ENCODE assay signal across 8 mouse cellular contexts in the genomic region with DNA sequence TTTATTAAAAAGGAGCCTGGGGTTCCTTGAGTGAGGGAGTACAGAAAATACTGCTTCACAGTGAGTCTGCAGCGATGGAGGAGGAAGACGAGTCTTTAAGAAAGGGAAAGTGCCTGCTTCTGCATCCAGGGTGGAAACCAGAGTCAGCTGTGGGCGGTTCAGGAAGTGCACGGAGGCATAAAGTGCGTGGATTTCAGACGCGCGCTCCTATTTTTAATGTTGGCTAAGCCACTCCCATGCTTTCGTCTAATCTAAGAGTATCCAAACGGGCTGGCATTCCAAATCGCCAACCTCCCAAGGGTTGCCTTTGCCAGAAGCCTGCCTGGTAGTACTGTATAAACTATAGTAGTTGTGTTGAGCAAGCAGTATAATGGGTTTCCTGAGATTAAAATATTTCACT. TPM values are rescaled to one million over a fixed set of nuclear protein-coding genes. Genes with fewer than 3 reads are reported as not detected.
A peak's percentile ranks its signal among the peaks of the same experiment; 100 is the strongest.
DNase-seq lines count a peak whose midpoint lies in the region; ATAC-seq and TF ChIP-seq lines count a peak whose summit lies in the region.

No protein-coding gene starts in this region.

- 30% methylated on average over 11 of the region's 11 CpGs for WGBS in heart, embryonic 11.5 days (ENCODE audit: insufficient replicate concordance)
- WGBS in kidney, adult 2 months, result 25% methylated on average over 11 of the region's 11 CpGs
- 15% methylated on average over 11 of the region's 11 CpGs for WGBS in liver, embryonic 13.5 days (ENCODE audit: insufficient replicate concordance)

- no peaks in the 10 kb centered on the region for H3K27me3 ChIP-seq in heart, embryonic 11.5 days (ENCODE audit: control insufficient read depth, insufficient read depth, low read length)
- no peaks in the 10 kb centered on the region for H3K27me3 ChIP-seq in kidney, adult 2 months (replicated peaks; ENCODE audit: control insufficient read depth, insufficient read depth, low read length)
- H3K27me3 ChIP-seq in liver, embryonic 13.5 days, result no peaks in the 10 kb centered on the region

- H3K9ac ChIP-seq in heart, embryonic 11.5 days (ENCODE audit: low read depth, low read length), result 0 out of 2 replicates have a peak overlapping the region, but pooled peaks have one; percentile 4
- H3K9ac ChIP-seq in liver, embryonic 13.5 days, result no peak overlapping the region; the same call in 1 of the 2 replicates

- no peak for TF ChIP-seq CTCF in kidney, adult 2 months (conservative IDR thresholded peaks at IDR 0.05; ENCODE audit: insufficient read depth, insufficient read length, low read depth, low read length)

- peaks cover 9% of the 10 kb centered on the region for H3K4me1 ChIP-seq in heart, embryonic 11.5 days (ENCODE audit: control insufficient read depth, insufficient read depth, low read length)
- H3K4me1 ChIP-seq in kidney, adult 2 months (ENCODE audit: control insufficient read depth, insufficient read depth, low read length), result no peaks in the 10 kb centered on the region
- peaks cover 27% of the 10 kb centered on the region for H3K4me1 ChIP-seq in liver, embryonic 13.5 days (replicated peaks)

- TF ChIP-seq POLR2A in kidney, adult 2 months (IDR thresholded peaks at IDR 0.05; ENCODE audit: low read depth, low read length), result no peak

- H3K9me3 ChIP-seq in heart, embryonic 11.5 days (replicated peaks; ENCODE audit: control insufficient read depth, low read length), result no peaks in the 10 kb centered on the region
- no peaks in the 10 kb centered on the region for H3K9me3 ChIP-seq in liver, embryonic 13.5 days (replicated peaks)

- 0 out of 2 replicates have a peak overlapping the region, but pooled peaks have one; percentile 4 for H3K4me3 ChIP-seq in heart, embryonic 11.5 days (ENCODE audit: low read depth, low read length)
- H3K4me3 ChIP-seq in kidney, adult 2 months (ENCODE audit: insufficient read depth, low read depth, low read length), result peak overlapping the region; percentile 19; the same call in 1 of the 2 replicates
- H3K4me3 ChIP-seq in liver, embryonic 13.5 days (replicated peaks), result peak overlapping the region; percentile 29

- no peak for ATAC-seq in heart, embryonic 11.5 days (replicated peaks; ENCODE audit: insufficient number of reproducible peaks, low FRiP score, low TSS enrichment)
- ATAC-seq in liver, embryonic 13.5 days (ENCODE audit: low read depth), result no peak
- peak; percentile 62; the same call in 1 of the 2 replicates for ATAC-seq in monocyte, adult 5-6 weeks (replicated peaks; ENCODE audit: insufficient number of reproducible peaks, low FRiP score, low TSS enrichment, poor library complexity, severe bottlenecking)

- no peak overlapping the region for H3K27ac ChIP-seq in heart, embryonic 11.5 days (ENCODE audit: low read depth, low read length)
- no peak overlapping the region for H3K27ac ChIP-seq in kidney, adult 2 months (ENCODE audit: insufficient read depth, low read depth, low read length)
- H3K27ac ChIP-seq in liver, embryonic 13.5 days, result no peak overlapping the region

- no peaks in the 10 kb centered on the region for H3K36me3 ChIP-seq in heart, embryonic 11.5 days (ENCODE audit: control insufficient read depth, insufficient read depth, low read length)
- no peaks in the 10 kb centered on the region for H3K36me3 ChIP-seq in kidney, adult 2 months (ENCODE audit: control insufficient read depth, insufficient read depth, low read length)
- no peaks in the 10 kb centered on the region for H3K36me3 ChIP-seq in liver, embryonic 13.5 days

- DNase-seq in T-cell, adult 2 months (ENCODE audit: low spot score), result peak; percentile 25
- DNase-seq in embryo, embryonic 10 days (ENCODE audit: low spot score), result peak; percentile 27
- DNase-seq in kidney, adult 2 months, result peak; percentile 35
- no peak for DNase-seq in liver, embryonic 13.5 days
- DNase-seq in thymus, postnatal 4 days, result peak; percentile 58
- DNase-seq in cerebellum, postnatal 25 days, result no peak

- peak overlapping the region; percentile 39 for H3K4me2 ChIP-seq in heart, embryonic 11.5 days
- H3K4me2 ChIP-seq in liver, embryonic 13.5 days, result peak overlapping the region; percentile 54

RNA-seq across cellular contexts. Expression of a gene that starts 50.4 kb away (rescaled TPM):
- 202 and 207 TPM in 2 replicates for polyA plus RNA-seq in heart, embryonic 11.5 days (2014; fragmentation: Nextera tagmentation; extraction: Ambion mirVana)
- 9.9 and 18.8 TPM in 2 replicates for polyA plus RNA-seq in kidney, adult 2 months (2012; rRNA removed)
- 163 and 198 TPM in 2 replicates for polyA plus RNA-seq in liver, embryonic 13.5 days (2015; fragmentation: Nextera tagmentation; extraction: Ambion mirVana)
- 260 to 307 TPM (median 290 TPM) in 3 replicates for total RNA-seq in monocyte, adult 5-6 weeks (2017)

Comparison
In these comparisons a context has a peak if more than half of its experiments do, and no peak if none do; other contexts are left out.
1. DNase-seq: peak in T-cell, adult 2 months (single experiment), embryo, embryonic 10 days (single experiment), kidney, adult 2 months (single experiment) and thymus, postnatal 4 days (single experiment); none in liver, embryonic 13.5 days (single experiment) and cerebellum, postnatal 25 days (0 of 2).
2. Peak in every context shown above with its lines, with median percentiles within 50 percentile points of each other: H3K4me3 ChIP-seq.